Mouse (Mus musculus) heart, adult 2 months (tissue): ENCODE measurements at regions not wholly inside any gene's neighbourhood (a gene's known extent, or its start where the extent isn't known, plus 50 kb on each side); places are given as distances from the start of the nearest gene placed in this dataset.

Source experiments
- EP300 ChIP-seq: fragments of 200-500 bp; IDR thresholded peaks from 2 replicates; pipeline ENCODE4 v1.6.1; 2011; ENCODE audit warnings: low read depth, low read length, control low read depth; ENCODE audit not compliant: insufficient read depth
- POLR2A ChIP-seq: fragments of 200-500 bp; IDR thresholded peaks from 2 replicates; pipeline ENCODE4 v1.6.1; 2011; ENCODE audit warnings: mild to moderate bottlenecking, low read depth, low read length, control low read depth; ENCODE audit not compliant: insufficient read depth

- TF ChIP-seq POLR2A (no peak), EP300 (no peak)
Measured at GRCm38 (mm10) chr13:16316581-16316980, 304.9 kb downstream of the Inhba start.
